ENCODE assay signal across 41 mouse cellular contexts in genomic region chr1:86133337-86133736, GRCm38 (mm10). TPM values are rescaled to one million over a fixed set of nuclear protein-coding genes. Genes with fewer than 3 reads are reported as not detected.
"Had no signal": no experiment of that assay in that cellular context is flagged by ENCODE, and none has a peak within 500 bp of the region (broad histone marks: within the 10 kb centered on the region; RNA-seq: fewer than 3 reads in every experiment).

Gene Gm21972 (plus strand): TSS chr1:86133637.

- H3K27me3 ChIP-seq: heart, embryonic 12.5 days; heart, embryonic 13.5 days; heart, embryonic 15.5 days; hindbrain, embryonic 12.5 days; hindbrain, embryonic 13.5 days; hindbrain, embryonic 15.5 days; intestine, embryonic 15.5 days; kidney, embryonic 15.5 days had no signal

- H3K27ac ChIP-seq: heart, embryonic 10.5 days; heart, embryonic 13.5 days; heart, embryonic 15.5 days; hindbrain, embryonic 10.5 days; hindbrain, embryonic 12.5 days; hindbrain, embryonic 13.5 days; hindbrain, embryonic 14.5 days; hindbrain, embryonic 15.5 days; hindbrain, postnatal 0 days; intestine, embryonic 15.5 days; kidney, embryonic 15.5 days; kidney, postnatal 0 days; layer of hippocampus, adult 2 months had no signal

- H3K4me3 ChIP-seq: heart, embryonic 10.5 days; heart, embryonic 12.5 days; heart, embryonic 13.5 days; heart, embryonic 15.5 days; hindbrain, embryonic 10.5 days; hindbrain, embryonic 12.5 days; hindbrain, embryonic 13.5 days; hindbrain, embryonic 15.5 days; intestine, embryonic 15.5 days; kidney, embryonic 15.5 days; layer of hippocampus, adult 2 months had no signal

- ATAC-seq: hindbrain, embryonic 16.5 days; hindbrain, postnatal 0 days; inflammation-experienced regulatory T-cells, adult 6 months; intestine, embryonic 15.5 days; intestine, embryonic 16.5 days; intestine, postnatal 0 days had no signal

- DNase-seq: heart, postnatal 10 days; heart, postnatal 14 days; heart, postnatal 36 days; heart, postnatal 4 days; kidney, adult 11 months; kidney, adult 18-20 months; kidney, adult 2 months; kidney, adult 8-10 months; kidney, adult 9 months; kidney, postnatal 10 days; kidney, postnatal 14 days; kidney, postnatal 25 days; kidney, postnatal 36 days; kidney, postnatal 4 days; layer of hippocampus, adult 9-11 months; layer of hippocampus, postnatal 36 days had no signal

- H3K4me1 ChIP-seq: heart, embryonic 10.5 days; heart, embryonic 12.5 days; heart, embryonic 13.5 days; heart, embryonic 15.5 days; hindbrain, embryonic 10.5 days; hindbrain, embryonic 12.5 days; hindbrain, embryonic 13.5 days; hindbrain, embryonic 15.5 days; intestine, embryonic 15.5 days; kidney, embryonic 15.5 days had no signal

RNA-seq across cellular contexts. Expression of gene Gm21972, which starts in this region (rescaled TPM):
- polyA plus RNA-seq: heart, embryonic 11.5 days; heart, embryonic 13.5 days; heart, embryonic 14.5 days; heart, embryonic 16.5 days; heart, postnatal 0 days; hindbrain, embryonic 10.5 days; hindbrain, embryonic 11.5 days; inflammation-experienced regulatory T-cells, adult 6 months; intestine, embryonic 15.5 days; intestine, embryonic 16.5 days; kidney, adult 2 months; kidney, embryonic 15.5 days; kidney, embryonic 16.5 days; kidney, postnatal 0 days; large intestine, adult 2 months had no signal
